Mouse (Mus musculus) intestine, embryonic 14.5 days (tissue): Measurements from ENCODE around the gene Arpc4. TPM values are rescaled to one million over a fixed set of nuclear protein-coding genes. Genes with fewer than 3 reads are reported as not detected.
A peak's percentile ranks its signal among the peaks of the same experiment; 100 is the strongest.

Source experiments
- ATAC-seq: fragments of 200-750 bp; cut with Nextera tagmentation; replicated peaks from 2 replicates; pipeline ENCODE4 v1.8.0; 2017; ENCODE audit warnings: low read depth, moderate number of reproducible peaks, moderate TSS enrichment, moderate library complexity; ENCODE audit not compliant: low FRiP score, low TSS enrichment
- DNase-seq: peaks from one replicate; pipeline ENCODE4 v3.0.0-alpha.2; 2018; ENCODE audit warnings: low spot score
- H3K27ac ChIP-seq: fragments of 300-500 bp; sonication (generic); 2 replicates; pipeline ENCODE4 v1.5.1; 2014; ENCODE audit warnings: low read depth, mild to moderate bottlenecking, control low read depth
- H3K27me3 ChIP-seq: fragments of 300-500 bp; sonication (generic); replicated peaks from 2 replicates; pipeline ENCODE4 v1.6.1; 2014; ENCODE audit warnings: low read length, control low read depth; ENCODE audit not compliant: control insufficient read depth, insufficient read depth
- H3K36me3 ChIP-seq: fragments of 300-500 bp; sonication (generic); 2 replicates; pipeline ENCODE4 v1.6.1; 2014; ENCODE audit warnings: low read length, control low read depth; ENCODE audit not compliant: control insufficient read depth, insufficient read depth
- H3K4me1 ChIP-seq: fragments of 300-500 bp; sonication (generic); replicated peaks from 2 replicates; pipeline ENCODE4 v1.6.1; 2014; ENCODE audit warnings: low read length, control low read depth, mixed read lengths; ENCODE audit not compliant: control insufficient read depth, insufficient read depth
- H3K4me2 ChIP-seq: fragments of 300-500 bp; sonication (generic); 2 replicates; pipeline ENCODE4 v1.6.1; 2014; ENCODE audit warnings: low read length
- H3K4me3 ChIP-seq: fragments of 300-500 bp; sonication (generic); 2 replicates; pipeline ENCODE4 v1.5.1; 2014; ENCODE audit warnings: low read depth, low read length, control low read depth, mixed read lengths
- H3K9ac ChIP-seq: fragments of 300-500 bp; sonication (generic); 2 replicates; pipeline ENCODE4 v1.6.1; 2014; ENCODE audit warnings: mild to moderate bottlenecking, low read length
- H3K9me3 ChIP-seq: fragments of 300-500 bp; sonication (generic); 2 replicates; pipeline ENCODE4 v1.6.1; 2016; ENCODE audit warnings: low read length, control low read depth; ENCODE audit not compliant: control insufficient read depth
- WGBS: fragments of 180-500 bp; shearing (Covaris S2); extraction: QIAGEN DNeasy Blood & Tissue Kit; methylation state at CpG from one replicate; pipeline ENCODE4 v1.1.7; 2014; 5-methylcytosine and 5-hydroxymethylcytosine counted together
- polyA plus RNA-seq: library from polyadenylated mRNA; unstranded; fragments of >200 nt; fragmentation: Nextera tagmentation; extraction: Ambion mirVana; gene quantifications from 2 replicates; pipeline ENCODE4 v1.2.1, GENCODE M21; 2014

The Arpc4 gene
- polyA plus RNA-seq, 1 experiment from 2014 or later = 221 TPM

DNA sequence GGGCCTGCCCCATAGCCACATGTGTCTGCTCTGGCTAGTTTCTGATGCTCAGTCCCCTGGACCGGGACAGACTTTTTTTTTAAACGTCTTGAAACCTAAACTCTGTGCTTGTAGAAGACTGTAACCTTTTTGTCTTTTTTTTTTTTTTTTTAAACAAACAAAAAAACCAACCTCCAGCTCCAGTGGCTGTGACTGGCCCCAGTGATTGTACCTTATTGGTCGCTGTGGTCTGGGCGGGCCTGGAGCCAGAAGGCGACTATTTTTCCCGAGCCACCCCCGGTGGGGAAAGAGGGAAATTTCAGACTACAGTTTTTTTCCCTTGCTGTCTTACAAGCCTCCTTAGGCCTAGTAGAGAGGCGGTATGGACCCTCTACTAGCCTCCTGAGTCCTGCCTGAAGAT is 11.0 kb downstream of the Arpc4 start, which contains the start of gene Ttll3:
Gene Ttll3, plus strand, starts transcription at position 301 of the 400 bp plus-strand sequence.
- Histone ChIP-seq H3K4me2 (no peak within 1 kb of the TSS), H3K36me3 (peaks cover 68% of the 10 kb centered on the region), H3K9me3 (no peaks in the 10 kb centered on the region), H3K27me3 (no peaks in the 10 kb centered on the region), H3K4me1 (peaks cover 6% of the 10 kb centered on the region; the same call in 1 of the 2 replicates), H3K27ac (no peak within 1 kb of the TSS), H3K9ac (no peak within 1 kb of the TSS), H3K4me3 (no peak within 1 kb of the TSS)
- no peak for ATAC-seq
- WGBS = 63% methylated on average over 8 of the region's 8 CpGs
- DNase-seq = no peak

DNA sequence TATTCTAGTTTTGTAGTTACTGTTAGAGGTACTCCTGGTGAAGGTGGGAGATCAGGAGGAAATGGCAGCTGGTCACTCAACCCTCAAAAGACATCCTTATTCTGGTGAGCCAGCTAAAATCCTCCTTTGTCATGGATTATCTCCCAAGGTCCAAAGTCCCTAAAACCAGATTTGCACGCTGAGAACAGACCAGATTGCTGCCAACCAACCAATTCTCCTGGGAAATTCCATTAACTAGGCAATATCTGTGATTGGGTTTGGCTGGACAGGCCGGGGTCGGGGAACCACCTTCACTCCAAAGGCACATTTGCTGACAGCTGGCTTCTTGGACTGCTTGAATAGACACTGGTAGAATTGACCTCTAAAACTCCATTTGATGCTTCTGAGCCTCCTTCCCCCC is 12.8 kb downstream of the Arpc4 start:
- 85% methylated on average over 3 of the region's 3 CpGs for WGBS
- H3K27me3 ChIP-seq = no peaks in the 10 kb centered on the region
- 0 out of 2 replicates have a peak, but pooled peaks cover 3% of the 10 kb centered on the region for H3K9me3 ChIP-seq
- ATAC-seq = no peak
- no peak overlapping the region for H3K27ac ChIP-seq
- no peak overlapping the region for H3K4me3 ChIP-seq
- H3K36me3 ChIP-seq = peaks cover 54% of the 10 kb centered on the region
- no peak overlapping the region for H3K9ac ChIP-seq
- H3K4me1 ChIP-seq = peaks cover 6% of the 10 kb centered on the region; the same call in 1 of the 2 replicates
- DNase-seq = no peak
- H3K4me2 ChIP-seq = no peak overlapping the region

DNA sequence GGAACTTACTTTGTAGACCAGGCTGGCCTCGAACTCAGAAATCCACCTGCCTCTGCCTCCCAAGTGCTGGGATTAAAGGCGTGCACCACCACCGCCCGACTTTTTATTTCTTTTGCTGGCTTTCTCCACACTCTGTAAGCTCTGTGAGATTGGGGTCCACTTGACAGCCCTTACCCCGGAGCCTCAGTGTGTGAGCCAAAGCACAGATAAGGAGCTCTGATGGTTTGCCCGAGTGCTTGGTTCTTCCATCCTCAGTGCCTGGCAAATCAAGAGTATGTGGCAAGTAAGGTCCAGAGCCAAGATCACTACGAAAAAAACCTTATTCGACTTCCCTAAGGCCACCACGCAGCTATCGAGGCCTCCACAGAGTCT is 14.1 kb downstream of the Arpc4 start:
- Histone ChIP-seq H3K27me3 (no peaks in the 10 kb centered on the region), H3K9me3 (0 out of 2 replicates have a peak, but pooled peaks cover 3% of the 10 kb centered on the region), H3K9ac (peak overlapping the region; percentile 48), H3K27ac (no peak overlapping the region), H3K4me3 (peak overlapping the region; percentile 41), H3K4me2 (peak overlapping the region; percentile 73), H3K4me1 (peaks cover 6% of the 10 kb centered on the region; the same call in 1 of the 2 replicates), H3K36me3 (peaks cover 41% of the 10 kb centered on the region)
- WGBS = 25% methylated on average over 10 of the region's 10 CpGs
- no peak for ATAC-seq
- no peak for DNase-seq

DNA sequence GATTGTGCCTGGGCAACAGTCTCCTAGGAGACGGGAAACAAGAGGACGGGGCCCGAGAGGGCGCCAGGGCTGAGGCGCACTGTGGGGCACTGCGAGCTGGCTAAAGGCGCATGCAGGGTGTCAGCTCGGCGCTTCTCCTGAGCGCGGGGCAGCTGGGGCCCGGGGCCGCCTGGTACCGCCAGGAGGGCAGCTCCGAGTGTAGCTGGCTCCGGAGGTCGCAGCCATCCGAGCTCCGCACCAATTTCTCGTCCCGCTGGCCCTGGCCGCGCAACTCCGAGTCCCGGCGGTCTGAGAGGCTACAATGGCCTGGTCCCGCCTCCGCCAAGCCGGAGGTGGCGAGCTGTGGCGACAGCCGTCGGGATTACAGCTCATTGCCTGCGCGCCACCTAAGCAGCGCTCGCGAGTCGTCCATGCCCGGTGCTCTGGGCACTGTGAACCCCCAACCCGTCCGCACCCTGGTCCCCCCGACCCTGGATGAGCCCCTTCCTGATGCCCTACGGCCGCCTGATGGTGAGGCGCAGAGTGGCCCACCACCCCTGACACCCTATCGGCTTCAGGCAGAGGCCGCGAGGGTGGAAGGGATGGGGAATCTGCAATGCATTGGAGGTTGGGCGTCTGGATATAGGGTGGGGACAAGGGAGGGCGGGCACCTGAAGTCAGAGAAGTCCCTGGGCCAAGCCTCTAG is 14.6 kb downstream of the Arpc4 start:
- DNase-seq = peak; percentile 82
- H3K9me3 ChIP-seq = 0 out of 2 replicates have a peak, but pooled peaks cover 3% of the 10 kb centered on the region
- H3K4me3 ChIP-seq = peak overlapping the region; percentile 41
- peaks cover 36% of the 10 kb centered on the region for H3K36me3 ChIP-seq
- peak overlapping the region; percentile 73 for H3K4me2 ChIP-seq
- 3% methylated on average over 42 of the region's 51 CpGs for WGBS
- H3K27ac ChIP-seq = no peak overlapping the region
- peak overlapping the region; percentile 48 for H3K9ac ChIP-seq
- H3K27me3 ChIP-seq = no peaks in the 10 kb centered on the region
- ATAC-seq = peak; percentile 72
- peaks cover 6% of the 10 kb centered on the region; the same call in 1 of the 2 replicates for H3K4me1 ChIP-seq

DNA sequence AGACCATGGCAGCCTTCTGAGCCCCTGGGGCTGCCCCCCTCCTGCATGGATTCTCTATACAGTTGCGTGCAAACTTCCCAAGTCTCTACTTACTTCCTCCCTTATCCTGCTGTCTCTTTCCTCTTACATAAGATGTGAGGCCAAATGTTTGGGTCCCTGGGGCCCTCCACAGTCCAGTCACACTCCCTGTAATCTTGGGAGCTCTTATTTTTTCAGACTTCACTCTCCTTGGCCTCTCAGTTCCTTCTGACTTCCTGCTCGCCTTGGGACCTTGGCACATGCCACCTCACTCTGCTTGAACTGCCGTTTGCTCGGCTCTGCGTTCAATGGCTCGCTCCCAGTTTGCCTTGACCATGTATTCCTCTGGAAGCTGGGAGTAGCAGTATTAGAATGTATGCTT is 16.0 kb downstream of the Arpc4 start:
- DNase-seq = no peak
- Histone ChIP-seq H3K4me2 (no peak overlapping the region), H3K4me3 (no peak overlapping the region), H3K27ac (no peak overlapping the region), H3K36me3 (peaks cover 21% of the 10 kb centered on the region), H3K27me3 (no peaks in the 10 kb centered on the region), H3K9me3 (0 out of 2 replicates have a peak, but pooled peaks cover 3% of the 10 kb centered on the region), H3K9ac (no peak overlapping the region), H3K4me1 (peaks cover 6% of the 10 kb centered on the region; the same call in 1 of the 2 replicates)
- WGBS = 87% methylated on average over 6 of the region's 6 CpGs
- no peak for ATAC-seq

DNA sequence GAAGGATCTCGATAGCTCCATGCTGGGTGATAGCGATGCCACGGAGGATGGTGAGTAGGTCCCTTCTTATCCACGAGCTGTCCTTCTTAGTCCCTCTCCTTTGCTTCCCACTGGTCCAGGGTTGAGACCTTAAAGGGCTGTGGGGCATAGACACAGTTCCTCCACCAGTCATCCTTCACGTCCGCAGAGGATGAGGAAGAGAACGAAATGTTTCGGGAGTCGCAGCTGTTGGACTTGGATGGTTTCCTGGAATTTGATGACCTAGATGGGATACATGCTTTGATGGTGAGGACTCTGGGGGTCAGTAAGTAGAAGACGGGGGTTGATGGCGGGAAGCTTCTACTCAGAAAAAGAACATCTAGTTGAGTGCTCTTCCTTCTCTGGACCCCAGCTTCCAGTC is 16.9 kb downstream of the Arpc4 start:
- H3K4me1 ChIP-seq = peaks cover 6% of the 10 kb centered on the region; the same call in 1 of the 2 replicates
- H3K9me3 ChIP-seq = 0 out of 2 replicates have a peak, but pooled peaks cover 3% of the 10 kb centered on the region
- no peak overlapping the region for H3K4me2 ChIP-seq
- peaks cover 13% of the 10 kb centered on the region for H3K36me3 ChIP-seq
- 90% methylated on average over 11 of the region's 11 CpGs for WGBS
- no peaks in the 10 kb centered on the region for H3K27me3 ChIP-seq
- no peak overlapping the region for H3K27ac ChIP-seq
- no peak for ATAC-seq
- H3K4me3 ChIP-seq = no peak overlapping the region
- DNase-seq = no peak
- H3K9ac ChIP-seq = no peak overlapping the region

DNA sequence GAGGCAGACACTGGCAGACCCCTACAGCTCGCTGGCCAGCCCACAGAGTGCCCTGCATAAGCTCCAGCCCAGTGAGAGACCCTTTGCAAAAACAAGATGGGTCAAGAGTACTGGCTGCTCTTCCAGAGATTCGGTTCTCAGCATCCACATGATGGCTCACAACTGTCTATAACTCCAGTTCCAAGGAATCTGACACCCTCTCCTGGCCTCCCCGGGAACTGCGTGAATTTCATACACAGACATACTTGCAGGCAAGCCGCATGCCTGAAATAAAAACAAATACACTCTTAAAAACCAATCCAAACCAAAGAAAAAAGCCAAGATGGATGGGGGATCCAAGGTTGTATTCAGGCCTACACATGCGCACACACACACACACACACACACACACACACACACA is 17.6 kb downstream of the Arpc4 start:
- Histone ChIP-seq H3K27ac (no peak overlapping the region), H3K27me3 (no peaks in the 10 kb centered on the region), H3K36me3 (peaks cover 6% of the 10 kb centered on the region), H3K4me1 (peaks cover 6% of the 10 kb centered on the region; the same call in 1 of the 2 replicates), H3K4me2 (no peak overlapping the region), H3K9ac (no peak overlapping the region), H3K4me3 (no peak overlapping the region), H3K9me3 (0 out of 2 replicates have a peak, but pooled peaks cover 3% of the 10 kb centered on the region)
- no peak for ATAC-seq
- no peak for DNase-seq
- 95% methylated on average over 6 of the region's 6 CpGs for WGBS

DNA sequence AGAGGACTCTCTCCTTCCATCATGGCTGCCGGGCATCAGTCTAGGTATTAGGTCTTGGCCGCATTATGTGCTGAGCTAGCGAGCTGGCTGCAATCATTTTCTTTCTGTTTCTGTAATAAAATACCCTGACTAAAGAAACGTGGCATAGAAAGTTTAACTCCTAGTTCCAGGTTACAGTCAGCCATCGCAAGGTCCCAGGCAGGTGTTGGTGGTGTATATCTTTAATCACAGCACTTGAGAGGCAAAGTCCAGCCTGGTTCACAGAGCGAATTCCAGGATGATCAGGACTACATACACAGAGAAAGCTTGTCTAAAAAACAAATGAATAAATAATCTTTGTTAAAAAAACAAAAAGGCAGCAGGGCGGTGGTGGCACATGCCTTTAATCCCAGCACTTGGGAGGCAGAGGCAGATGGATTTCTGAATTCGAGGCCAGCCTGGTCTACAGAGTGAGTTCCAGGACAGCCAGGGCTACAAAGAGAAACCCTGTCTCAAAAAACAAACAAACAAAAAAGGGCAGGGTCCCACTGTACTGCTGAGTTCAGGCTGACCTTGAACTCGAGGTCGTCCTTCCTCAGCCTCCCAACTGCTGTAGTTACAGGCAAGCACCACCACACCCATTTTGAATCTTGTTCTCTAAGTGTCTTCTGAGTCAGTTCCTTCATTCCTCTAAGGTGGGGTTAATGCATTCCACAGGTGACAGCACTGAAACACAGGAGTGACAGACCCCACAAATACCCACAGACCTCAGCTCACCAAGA is 18.5 kb downstream of the Arpc4 start:
- Histone ChIP-seq H3K4me1 (peaks cover 6% of the 10 kb centered on the region; the same call in 1 of the 2 replicates), H3K36me3 (0 out of 2 replicates have a peak, but pooled peaks cover 3% of the 10 kb centered on the region), H3K27ac (no peak overlapping the region), H3K9me3 (0 out of 2 replicates have a peak, but pooled peaks cover 3% of the 10 kb centered on the region), H3K4me3 (no peak overlapping the region), H3K4me2 (no peak overlapping the region), H3K9ac (no peak overlapping the region), H3K27me3 (no peaks in the 10 kb centered on the region)
- DNase-seq (no peak), ATAC-seq (no peak)
- WGBS = 87% methylated on average over 10 of the region's 10 CpGs
